In the genomic region with DNA sequence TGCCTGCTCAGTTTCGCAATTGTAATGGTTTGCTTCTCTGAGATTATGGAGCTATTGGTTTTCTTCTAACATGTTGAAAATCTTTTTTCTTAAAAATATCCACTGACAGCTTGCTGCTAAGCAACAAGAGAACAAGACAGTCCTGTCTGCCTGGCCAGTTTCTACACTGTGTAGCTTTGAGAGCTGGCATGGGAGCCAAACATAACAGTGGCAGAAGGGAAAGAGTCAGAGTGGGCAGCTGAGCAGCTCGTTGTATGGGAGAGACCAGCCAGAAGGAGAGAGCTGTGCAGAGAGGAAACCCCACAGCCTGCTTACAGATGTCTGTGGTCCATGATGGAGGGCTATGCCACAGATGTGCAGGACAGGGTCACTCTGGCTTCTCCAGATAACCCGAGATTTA, we compare ENCODE assay signal across 12 mouse cellular contexts. TPM values are rescaled to one million over a fixed set of nuclear protein-coding genes. Genes with fewer than 3 reads are reported as not detected.
DNase-seq lines count a peak whose midpoint lies in the region; ATAC-seq and TF ChIP-seq lines count a peak whose summit lies in the region.
"Had no signal": no experiment of that assay in that cellular context is flagged by ENCODE, and none has a peak within 500 bp of the region (broad histone marks: within the 10 kb centered on the region; RNA-seq: fewer than 3 reads in every experiment).

No protein-coding gene starts in this region.

- no peak overlapping the region for H3K4me3 ChIP-seq in gastrocnemius, adult 2 months
- H3K4me3 ChIP-seq: embryonic facial prominence, embryonic 15.5 days; midbrain, embryonic 12.5 days had no signal

- ATAC-seq in granulocyte monocyte progenitor cell, adult 5-6 weeks (replicated peaks; ENCODE audit: poor library complexity, severe bottlenecking), result no peak

- no peak for DNase-seq in gastrocnemius, adult 2 months
- no peak for DNase-seq in gastrocnemius, postnatal 4 days (ENCODE audit: low spot score in 2 of 2)
- DNase-seq in right cerebral cortex, adult 18-20 months, result peak; percentile 21
- no peak for DNase-seq in right cerebral cortex, postnatal 25 days
- peak; percentile 14 to 36 for DNase-seq in layer of hippocampus, postnatal 10 days (ENCODE audit: low spot score in 2 of 2)
- DNase-seq in kidney, adult 9 months, result no peak
- DNase-seq: heart, postnatal 4 days; kidney, adult 11 months; lung, postnatal 14 days had no signal

- peak overlapping the region; percentile 25; the same call in 1 of the 2 replicates for H3K27ac ChIP-seq in gastrocnemius, adult 2 months
- H3K27ac ChIP-seq: embryonic facial prominence, embryonic 15.5 days; midbrain, embryonic 12.5 days had no signal

- intact Hi-C loops in gastrocnemius, adult 2 months (cut with DNase I), result no loop called here

- TF ChIP-seq CTCF in gastrocnemius, adult 2 months (IDR thresholded peaks at IDR 0.05), result no peak

RNA-seq across cellular contexts. Expression of a gene that starts 56.7 kb away (rescaled TPM):
- total RNA-seq in gastrocnemius, adult 2 months (2021), result under 1 TPM; 0.26 to 0.95 TPM
- 1 to 10 TPM; 2.3 to 2.4 TPM for total RNA-seq in gastrocnemius, postnatal 4 days (2021)
- total RNA-seq in layer of hippocampus, postnatal 10 days (2021), result 1 to 10 TPM; 8.6 to 9.0 TPM
- total RNA-seq in granulocyte monocyte progenitor cell, adult 5-6 weeks (2014; fragmentation: Nextera tagmentation), result 0.79 and 1.0 TPM in 2 replicates
- 0.26 and 0.46 TPM in 2 replicates for total RNA-seq in granulocyte monocyte progenitor cell, adult 5-6 weeks (2017)

Comparison
In these comparisons a context has a peak if more than half of its experiments do, and no peak if none do; other contexts are left out.
1. DNase-seq: peak in right cerebral cortex, adult 18-20 months (single experiment) and layer of hippocampus, postnatal 10 days (2 of 2); none in gastrocnemius, adult 2 months (single experiment), gastrocnemius, postnatal 4 days (0 of 2), right cerebral cortex, postnatal 25 days (single experiment) and kidney, adult 9 months (single experiment).